Mouse (Mus musculus): ENCODE measurements at regions not wholly inside any gene's neighbourhood (a gene's known extent, or its start where the extent isn't known, plus 50 kb on each side); places are given as distances from the start of the nearest gene placed in this dataset.

- Histone ChIP-seq H3K27me3 (ENCODE audit: control insufficient read depth, insufficient read depth, low read length) (no peaks in the 10 kb centered on the region), H3K9me3 (replicated peaks; ENCODE audit: control insufficient read depth, low read length) (no peaks in the 10 kb centered on the region), H3K36me3 (replicated peaks; ENCODE audit: control insufficient read depth, insufficient read depth, low read length) (no peaks in the 10 kb centered on the region), H3K4me1 (ENCODE audit: control insufficient read depth, insufficient read depth) (no peaks in the 10 kb centered on the region), H3K4me2 (ENCODE audit: low read depth, low read length) (no peak overlapping the region), H3K4me3 (ENCODE audit: low read depth, low read length) (no peak overlapping the region), H3K9ac (replicated peaks; ENCODE audit: low read depth, low read length) (no peak overlapping the region), H3K27ac (ENCODE audit: low read depth) (no peak overlapping the region)
- WGBS, result 59% methylated on average over 6 of the region's 6 CpGs
- ATAC-seq (ENCODE audit: insufficient read depth, low read depth) (no peak), DNase-seq (ENCODE audit: low spot score) (no peak)
- TF ChIP-seq CTCF (IDR thresholded peaks at IDR 0.05; ENCODE audit: low read depth) (no peak), EP300 (IDR thresholded peaks at IDR 0.05; ENCODE audit: low read depth) (no peak)
Measured at GRCm38 (mm10) chr10:43761979-43762570, 139.5 kb downstream of the Qrsl1 start.

GRCm38 (mm10) chr10:43764581-43764980 is 137.0 kb downstream of the Qrsl1 start:
- Histone ChIP-seq H3K4me3 (ENCODE audit: low read depth, low read length) (no peak overlapping the region), H3K4me2 (ENCODE audit: low read depth, low read length) (no peak overlapping the region), H3K4me1 (ENCODE audit: control insufficient read depth, insufficient read depth) (no peaks in the 10 kb centered on the region), H3K36me3 (replicated peaks; ENCODE audit: control insufficient read depth, insufficient read depth, low read length) (no peaks in the 10 kb centered on the region), H3K27ac (ENCODE audit: low read depth) (no peak overlapping the region), H3K9ac (replicated peaks; ENCODE audit: low read depth, low read length) (no peak overlapping the region), H3K27me3 (ENCODE audit: control insufficient read depth, insufficient read depth, low read length) (no peaks in the 10 kb centered on the region), H3K9me3 (replicated peaks; ENCODE audit: control insufficient read depth, low read length) (no peaks in the 10 kb centered on the region)
- WGBS, result 94% methylated on average over 3 of the region's 3 CpGs
- no peak for DNase-seq (ENCODE audit: low spot score)
- ATAC-seq (ENCODE audit: insufficient read depth, low read depth), result no peak
- TF ChIP-seq EP300 (IDR thresholded peaks at IDR 0.05; ENCODE audit: low read depth) (no peak), CTCF (IDR thresholded peaks at IDR 0.05; ENCODE audit: low read depth) (no peak)

- Histone ChIP-seq H3K4me2 (ENCODE audit: low read depth, low read length) (no peak overlapping the region), H3K9me3 (replicated peaks; ENCODE audit: control insufficient read depth, low read length) (no peaks in the 10 kb centered on the region), H3K9ac (replicated peaks; ENCODE audit: low read depth, low read length) (no peak overlapping the region), H3K27ac (ENCODE audit: low read depth) (no peak overlapping the region), H3K4me1 (ENCODE audit: control insufficient read depth, insufficient read depth) (no peaks in the 10 kb centered on the region), H3K4me3 (ENCODE audit: low read depth, low read length) (no peak overlapping the region), H3K27me3 (ENCODE audit: control insufficient read depth, insufficient read depth, low read length) (no peaks in the 10 kb centered on the region), H3K36me3 (replicated peaks; ENCODE audit: control insufficient read depth, insufficient read depth, low read length) (no peaks in the 10 kb centered on the region)
- ATAC-seq (ENCODE audit: insufficient read depth, low read depth), result no peak
- WGBS, result 55% methylated on average over 1 of the region's 1 CpGs
- TF ChIP-seq CTCF (IDR thresholded peaks at IDR 0.05; ENCODE audit: low read depth) (no peak), EP300 (IDR thresholded peaks at IDR 0.05; ENCODE audit: low read depth) (no peak)
- no peak for DNase-seq (ENCODE audit: low spot score)
Measured at GRCm38 (mm10) chr10:43765275-43765674, 136.3 kb downstream of the Qrsl1 start.

- no peak overlapping the region for H3K9ac ChIP-seq (replicated peaks; ENCODE audit: low read depth, low read length)
- H3K4me3 ChIP-seq (ENCODE audit: low read depth, low read length), result no peak overlapping the region
- H3K4me1 ChIP-seq (ENCODE audit: control insufficient read depth, insufficient read depth), result no peaks in the 10 kb centered on the region
- no peak for TF ChIP-seq EP300 (IDR thresholded peaks at IDR 0.05; ENCODE audit: low read depth)
- no peak for TF ChIP-seq CTCF (IDR thresholded peaks at IDR 0.05; ENCODE audit: low read depth)
- DNase-seq (ENCODE audit: low spot score) (no peak), ATAC-seq (ENCODE audit: insufficient read depth, low read depth) (no peak)
- no peak overlapping the region for H3K27ac ChIP-seq (ENCODE audit: low read depth)
- H3K36me3 ChIP-seq (replicated peaks; ENCODE audit: control insufficient read depth, insufficient read depth, low read length), result no peaks in the 10 kb centered on the region
- 71% methylated on average over 11 of the region's 11 CpGs for WGBS
- no peaks in the 10 kb centered on the region for H3K27me3 ChIP-seq (ENCODE audit: control insufficient read depth, insufficient read depth, low read length)
- H3K9me3 ChIP-seq (replicated peaks; ENCODE audit: control insufficient read depth, low read length), result no peaks in the 10 kb centered on the region
- no peak overlapping the region for H3K4me2 ChIP-seq (ENCODE audit: low read depth, low read length)
Measured at GRCm38 (mm10) chr10:43765829-43766486, 135.6 kb downstream of the Qrsl1 start.

- DNase-seq (ENCODE audit: low spot score) (no peak), ATAC-seq (ENCODE audit: insufficient read depth, low read depth) (no peak)
- Histone ChIP-seq H3K36me3 (replicated peaks; ENCODE audit: control insufficient read depth, insufficient read depth, low read length) (no peaks in the 10 kb centered on the region), H3K9me3 (replicated peaks; ENCODE audit: control insufficient read depth, low read length) (no peaks in the 10 kb centered on the region), H3K4me2 (ENCODE audit: low read depth, low read length) (no peak overlapping the region), H3K27ac (ENCODE audit: low read depth) (no peak overlapping the region), H3K27me3 (ENCODE audit: control insufficient read depth, insufficient read depth, low read length) (no peaks in the 10 kb centered on the region), H3K4me1 (ENCODE audit: control insufficient read depth, insufficient read depth) (no peaks in the 10 kb centered on the region), H3K4me3 (ENCODE audit: low read depth, low read length) (no peak overlapping the region), H3K9ac (replicated peaks; ENCODE audit: low read depth, low read length) (no peak overlapping the region)
- 50% methylated on average over 16 of the region's 16 CpGs for WGBS
- TF ChIP-seq CTCF (IDR thresholded peaks at IDR 0.05; ENCODE audit: low read depth) (no peak), EP300 (IDR thresholded peaks at IDR 0.05; ENCODE audit: low read depth) (no peak)
Measured at GRCm38 (mm10) chr10:43767961-43768726, 133.4 kb downstream of the Qrsl1 start.
